Mouse (Mus musculus): ENCODE measurements around the gene Setd1a.
A peak's percentile ranks its signal among the peaks of the same experiment; 100 is the strongest.
"Not testable (repeated sequence)": the region's sequence is repeated elsewhere in the genome, so short reads cannot be mapped to it uniquely, and the experiment has no call there.

Gene Setd1a

DNA sequence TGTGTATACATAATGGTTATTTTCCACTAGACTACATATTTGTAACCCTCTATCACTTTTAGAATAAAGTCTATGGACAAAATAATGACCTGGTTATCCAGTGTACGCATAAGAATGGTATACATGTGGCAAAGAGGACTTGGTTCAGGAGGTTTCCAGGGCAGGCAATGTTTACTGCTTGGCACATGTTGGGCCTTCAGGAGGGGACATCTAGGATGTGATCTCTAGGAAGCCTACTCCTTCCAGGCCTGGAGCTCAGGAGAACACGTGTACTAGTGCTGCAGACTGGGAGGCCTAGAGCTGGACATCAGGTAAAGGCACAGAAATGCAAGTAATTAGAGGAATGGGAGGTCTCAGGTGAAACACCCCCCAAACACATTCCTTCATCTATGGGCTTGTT is 59.1 kb downstream of the Setd1a start:
- no peak for DNase-seq (ENCODE audit: low spot score in 2 of 2)

DNA sequence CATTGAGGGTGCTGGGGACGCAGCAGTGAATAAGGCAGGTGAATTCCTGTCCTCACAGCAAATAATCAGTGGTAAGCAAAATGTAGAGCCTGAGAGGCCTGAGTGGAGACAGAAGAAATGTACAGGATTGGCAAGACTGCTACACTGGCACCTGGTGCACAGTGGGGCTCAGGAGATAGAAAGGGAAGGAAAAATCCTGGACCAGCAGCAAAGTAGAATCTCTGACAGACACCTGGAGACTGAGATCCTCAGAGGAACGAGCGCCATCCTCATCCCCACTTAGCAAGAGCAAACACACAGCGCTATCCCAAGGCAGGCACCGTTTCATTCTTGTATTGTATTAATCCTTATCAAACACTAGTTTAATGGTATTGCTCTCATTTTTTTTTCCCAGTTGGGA is 61.0 kb downstream of the Setd1a start:
- DNase-seq (ENCODE audit: low spot score in 2 of 2), result no peak

DNA sequence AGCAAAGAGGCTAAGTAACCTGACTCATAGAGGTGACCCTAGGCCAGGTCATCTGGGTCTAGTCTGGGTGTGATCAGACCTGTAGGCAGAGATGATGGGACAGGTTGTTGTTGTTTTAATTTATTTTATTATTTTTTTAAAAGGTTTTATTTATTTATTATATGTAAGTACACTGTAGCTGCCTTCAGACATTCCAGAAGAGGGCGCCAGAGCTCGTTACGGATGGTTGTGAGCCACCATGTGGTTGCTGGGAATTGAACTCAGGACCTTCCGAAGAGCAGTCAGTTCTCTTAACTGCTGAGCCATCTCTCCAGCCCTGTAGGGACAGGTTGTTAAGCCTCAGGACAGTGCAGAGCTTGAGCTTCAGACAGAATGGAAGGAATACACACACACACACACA is 61.4 kb downstream of the Setd1a start:
- not testable (repeated sequence) for DNase-seq (ENCODE audit: low spot score in 2 of 2)

DNA sequence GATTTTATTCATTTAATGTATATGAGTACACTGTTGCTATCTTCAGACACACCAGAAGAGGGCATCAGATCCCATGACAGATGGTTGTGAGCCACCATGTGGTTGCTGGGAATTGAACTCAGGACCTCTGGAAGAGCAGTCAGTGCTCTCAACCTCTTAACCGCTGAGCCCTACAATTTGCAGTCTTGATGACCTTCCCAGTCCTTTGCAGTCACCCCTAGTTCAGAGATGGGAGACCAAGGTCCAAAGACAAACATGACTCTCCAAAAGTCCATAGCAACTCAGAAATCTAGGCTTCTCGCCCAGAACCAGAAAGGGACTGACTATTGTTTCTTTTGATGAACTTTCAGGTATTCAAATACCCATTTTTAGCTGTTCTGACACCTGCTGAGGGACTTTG is 63.6 kb downstream of the Setd1a start:
- not testable (repeated sequence) for DNase-seq (ENCODE audit: low spot score in 2 of 2)

DNA sequence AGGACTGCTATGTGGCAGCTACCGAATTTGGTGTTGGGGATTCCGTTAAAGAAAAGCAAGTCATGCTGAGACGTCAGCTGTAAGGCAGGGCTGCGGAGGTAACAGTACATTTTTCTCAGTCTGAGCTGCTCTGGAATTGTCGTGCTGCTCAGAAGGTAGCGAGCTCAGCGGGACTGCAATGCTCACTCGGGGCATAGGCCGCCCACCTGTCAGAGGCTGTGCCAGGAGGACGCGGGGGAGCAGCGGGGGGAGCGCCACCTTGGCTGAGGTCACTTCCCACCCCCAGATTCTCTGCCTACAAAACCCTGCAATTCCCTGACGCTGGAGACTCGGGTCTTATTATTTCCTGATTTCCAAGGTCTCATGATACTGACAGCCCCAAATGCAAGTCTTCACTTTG is 64.4 kb downstream of the Setd1a start:
- no peak for DNase-seq (ENCODE audit: low spot score in 2 of 2)

DNA sequence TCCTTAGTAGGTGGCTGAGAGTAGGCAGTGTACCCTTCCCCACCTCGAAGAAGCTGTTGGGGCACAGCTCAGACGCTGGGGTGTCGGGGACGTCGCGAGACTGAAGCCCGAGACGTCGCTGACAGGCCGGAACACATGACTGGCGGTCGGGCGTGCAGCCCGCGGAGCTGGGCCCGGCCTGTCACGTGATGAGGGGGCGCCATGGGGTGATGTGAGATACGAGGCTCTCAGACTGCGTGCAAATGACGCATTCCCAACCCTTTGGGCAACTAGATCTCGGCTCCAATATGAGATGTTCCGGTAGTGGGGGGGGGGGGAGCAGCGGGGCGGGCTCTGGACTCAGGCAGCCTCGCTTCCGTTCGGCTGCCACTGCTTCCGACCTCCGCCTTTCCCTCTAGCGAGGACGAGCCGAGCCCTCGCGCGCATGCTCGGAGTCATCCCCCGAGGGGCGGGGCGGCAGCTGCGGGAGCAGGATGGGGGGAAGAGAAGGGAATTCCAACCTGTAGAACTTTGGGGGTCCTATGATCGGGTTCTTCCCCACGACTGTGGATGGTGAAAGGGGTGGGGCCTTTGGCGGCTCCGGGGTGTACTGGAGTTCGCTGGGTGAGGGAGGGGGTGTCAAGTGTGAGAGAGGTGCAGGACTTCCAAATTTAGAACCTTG is 65.0 kb downstream of the Setd1a start:
- peak; percentile 96 to 97 for DNase-seq (ENCODE audit: low spot score in 2 of 2)

DNA sequence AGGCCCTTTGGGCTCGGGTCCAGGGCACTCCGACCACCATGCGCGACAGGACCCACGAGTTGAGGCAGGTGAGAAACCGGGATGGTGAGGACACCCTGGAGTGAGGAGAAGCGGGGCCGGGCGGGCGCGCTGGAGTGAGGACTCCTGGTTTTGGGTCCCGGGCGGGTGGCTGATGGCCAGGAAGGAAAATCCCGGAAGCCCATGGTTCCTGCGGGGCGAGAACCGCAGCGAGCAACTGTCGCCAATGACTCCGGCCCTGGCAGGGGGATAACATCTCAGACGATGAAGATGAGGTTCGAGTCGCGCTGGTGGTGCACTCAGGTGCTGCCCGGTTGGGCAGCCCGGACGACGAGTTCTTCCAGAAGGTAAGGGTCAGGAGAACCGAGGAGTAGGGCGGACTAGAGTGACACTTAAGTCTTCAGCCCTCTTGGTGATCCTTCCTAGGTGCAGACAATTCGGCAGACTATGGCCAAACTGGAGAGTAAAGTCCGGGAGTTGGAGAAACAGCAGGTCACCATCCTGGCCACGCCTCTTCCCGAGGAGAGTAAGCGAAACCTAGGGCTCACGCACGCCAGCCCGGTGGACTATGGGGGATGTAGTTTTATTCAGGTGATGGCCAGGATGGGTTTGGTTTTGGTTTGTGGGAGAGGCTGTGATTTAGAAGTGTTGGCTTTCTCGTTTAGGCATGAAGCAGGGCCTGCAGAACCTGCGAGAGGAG is 65.7 kb downstream of the Setd1a start:
- peak; percentile 74 to 81 for DNase-seq (ENCODE audit: low spot score in 2 of 2)
